Comparison of ENCODE assay signal across 28 mouse cellular contexts in the genomic region with DNA sequence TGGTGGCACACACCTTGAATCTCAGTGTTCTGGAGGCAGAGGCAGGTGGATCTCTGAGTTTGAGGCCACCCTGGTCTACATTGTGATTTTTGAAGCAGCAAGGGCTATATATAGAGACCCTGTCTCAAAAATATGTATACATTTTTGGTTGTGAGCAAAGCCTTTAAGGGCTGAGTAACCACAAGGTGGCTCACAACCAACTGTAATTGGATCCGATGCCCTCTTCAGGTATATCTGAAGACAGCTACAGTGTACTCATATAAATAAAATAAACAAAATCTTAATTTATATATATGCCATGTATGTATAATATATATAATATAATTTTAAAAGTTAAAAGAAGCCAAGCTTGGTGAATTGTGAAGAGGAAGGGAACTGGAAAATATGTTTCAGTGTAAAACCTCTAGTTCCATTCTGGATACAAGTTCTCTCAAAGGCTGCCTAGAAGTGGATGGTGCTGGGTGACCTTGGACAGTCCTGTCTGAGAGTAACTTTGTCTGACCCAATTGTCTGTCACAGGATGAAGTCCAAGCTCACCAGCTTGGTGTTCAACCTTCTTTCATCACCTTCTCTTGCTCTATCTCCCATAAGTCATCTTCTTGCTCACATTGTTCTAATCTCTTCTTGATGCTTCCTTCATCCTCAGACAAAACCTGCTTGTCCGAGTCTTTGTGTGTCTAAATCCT. TPM values are rescaled to one million over a fixed set of nuclear protein-coding genes. Genes with fewer than 3 reads are reported as not detected.
A peak's percentile ranks its signal among the peaks of the same experiment; 100 is the strongest.
DNase-seq lines count a peak whose midpoint lies in the region; ATAC-seq and TF ChIP-seq lines count a peak whose summit lies in the region.
"Had no signal": no experiment of that assay in that cellular context is flagged by ENCODE, and none has a peak within 500 bp of the region (broad histone marks: within the 10 kb centered on the region; RNA-seq: fewer than 3 reads in every experiment).

No protein-coding gene starts in this region.

- peaks cover 4% of the 10 kb centered on the region; the same call in 1 of the 2 replicates for H3K4me1 ChIP-seq in midbrain, embryonic 11.5 days (ENCODE audit: control insufficient read depth, insufficient read depth, low read length)
- H3K4me1 ChIP-seq in midbrain, embryonic 15.5 days = peaks cover 17% of the 10 kb centered on the region

- intact Hi-C loops in left cerebral cortex, adult 2 months (cut with DNase I) = no loop called here

- no peaks in the 10 kb centered on the region for H3K9me3 ChIP-seq in midbrain, embryonic 11.5 days (ENCODE audit: control insufficient read depth, low read length)
- H3K9me3 ChIP-seq in midbrain, embryonic 15.5 days = no peaks in the 10 kb centered on the region
- H3K9me3 ChIP-seq: G1E; heart, embryonic 13.5 days; hindbrain, embryonic 15.5 days; liver, embryonic 13.5 days had no signal

- peak; percentile 15 for TF ChIP-seq CTCF in left cerebral cortex, adult 2 months (IDR thresholded peaks at IDR 0.05)

- H3K4me2 ChIP-seq in midbrain, embryonic 11.5 days = no peak overlapping the region
- H3K4me2 ChIP-seq in midbrain, embryonic 15.5 days = no peak overlapping the region
- H3K4me2 ChIP-seq: heart, embryonic 13.5 days; hindbrain, embryonic 15.5 days; liver, embryonic 13.5 days had no signal

- H3K9ac ChIP-seq in midbrain, embryonic 11.5 days (ENCODE audit: low read length) = no peak overlapping the region
- no peak overlapping the region for H3K9ac ChIP-seq in midbrain, embryonic 15.5 days
- H3K9ac ChIP-seq: heart, embryonic 13.5 days; hindbrain, embryonic 15.5 days; liver, embryonic 13.5 days had no signal

- H3K36me3 ChIP-seq in midbrain, embryonic 11.5 days (ENCODE audit: control insufficient read depth, insufficient read depth, low read length) = no peaks in the 10 kb centered on the region
- H3K36me3 ChIP-seq in midbrain, embryonic 15.5 days (replicated peaks) = no peaks in the 10 kb centered on the region
- H3K36me3 ChIP-seq: hindbrain, embryonic 15.5 days had no signal

- peak; percentile 70 for DNase-seq in heart, adult 11 months
- no peak for DNase-seq in heart, adult 9 months (ENCODE audit: low spot score in 2 of 2)
- peak in 1 of 2 experiments; percentile 3 for DNase-seq in left cerebral cortex, adult 2 months (ENCODE audit: extremely low spot score in 1 of 2, low spot score in 2 of 2)
- no peak for DNase-seq in left cerebral cortex, adult 9 months (ENCODE audit: low spot score in 2 of 2)
- peak; percentile 49 for DNase-seq in midbrain, embryonic 11.5 days (ENCODE audit: low spot score, missing footprints)
- DNase-seq in lung, postnatal 4 days = no peak
- DNase-seq: adrenal gland, postnatal 14 days; cerebellum, adult 11 months; cerebellum, adult 9-10 months; cerebellum, postnatal 36 days; gastrocnemius, postnatal 25 days; heart, adult 18-20 months; heart, postnatal 10 days; kidney, adult 9 months; kidney, postnatal 10 days; left cerebral cortex, postnatal 4 days; liver, embryonic 13.5 days; lung, adult 18-20 months; lung, postnatal 10 days; spleen, adult 18-20 months; thymus, adult 18-20 months; thymus, postnatal 25 days had no signal

- ATAC-seq in midbrain, embryonic 11.5 days (ENCODE audit: low FRiP score) = no peak
- ATAC-seq in midbrain, embryonic 15.5 days (replicated peaks) = no peak
- ATAC-seq: forebrain, embryonic 14.5 days; Patski had no signal

- H3K27me3 ChIP-seq in midbrain, embryonic 11.5 days (ENCODE audit: control insufficient read depth, insufficient read depth, low read length) = no peaks in the 10 kb centered on the region
- no peaks in the 10 kb centered on the region for H3K27me3 ChIP-seq in midbrain, embryonic 15.5 days (replicated peaks)
- H3K27me3 ChIP-seq: heart, embryonic 13.5 days; hindbrain, embryonic 15.5 days; liver, embryonic 13.5 days; Patski had no signal

- 86% methylated on average over 2 of the region's 2 CpGs for WGBS in midbrain, embryonic 11.5 days
- WGBS in midbrain, embryonic 15.5 days = 85% methylated on average over 2 of the region's 2 CpGs

- H3K27ac ChIP-seq in left cerebral cortex, adult 2 months = no peak overlapping the region
- H3K27ac ChIP-seq in midbrain, embryonic 11.5 days (ENCODE audit: low read depth, low read length) = no peak overlapping the region
- no peak overlapping the region for H3K27ac ChIP-seq in midbrain, embryonic 15.5 days
- H3K27ac ChIP-seq: heart, embryonic 13.5 days; hindbrain, embryonic 15.5 days; liver, embryonic 13.5 days had no signal

- H3K4me3 ChIP-seq in left cerebral cortex, adult 2 months = no peak overlapping the region
- H3K4me3 ChIP-seq in midbrain, embryonic 11.5 days (ENCODE audit: low read depth, low read length) = no peak overlapping the region
- H3K4me3 ChIP-seq in midbrain, embryonic 15.5 days = no peak overlapping the region
- H3K4me3 ChIP-seq: heart, embryonic 13.5 days; hindbrain, embryonic 15.5 days; liver, embryonic 13.5 days had no signal

RNA-seq across cellular contexts. Expression of gene Arpp19, which starts 4.6 kb away (rescaled TPM):
- total RNA-seq in left cerebral cortex, adult 2 months (2021) = 100 to 1,000 TPM; 449 to 473 TPM
- 353 and 371 TPM in 2 replicates for polyA plus RNA-seq in midbrain, embryonic 11.5 days (2014; fragmentation: Nextera tagmentation; extraction: Ambion mirVana)
- polyA plus RNA-seq in midbrain, embryonic 15.5 days (2015; fragmentation: Nextera tagmentation; extraction: Ambion mirVana) = 190 and 192 TPM in 2 replicates

RNA-seq across cellular contexts. Expression of gene Myo5a, which starts 28.8 kb away (rescaled TPM):
- 100 to 1,000 TPM; 307 to 308 TPM for total RNA-seq in left cerebral cortex, adult 2 months (2021)
- 27.9 and 29.2 TPM in 2 replicates for polyA plus RNA-seq in midbrain, embryonic 11.5 days (2014; fragmentation: Nextera tagmentation; extraction: Ambion mirVana)
- 36.2 and 37.0 TPM in 2 replicates for polyA plus RNA-seq in midbrain, embryonic 15.5 days (2015; fragmentation: Nextera tagmentation; extraction: Ambion mirVana)

Comparison
In these comparisons a context has a peak if more than half of its experiments do, and no peak if none do; other contexts are left out.
1. DNase-seq: peak in heart, adult 11 months (single experiment) and midbrain, embryonic 11.5 days (single experiment); none in heart, adult 9 months (0 of 2), left cerebral cortex, adult 9 months (0 of 2) and lung, postnatal 4 days (0 of 2).